Mouse (Mus musculus): ENCODE results near the gene Ptpa.
"Not testable (repeated sequence)": the region's sequence is repeated elsewhere in the genome, so short reads cannot be mapped to it uniquely, and the experiment has no call there.

The Ptpa gene

DNA sequence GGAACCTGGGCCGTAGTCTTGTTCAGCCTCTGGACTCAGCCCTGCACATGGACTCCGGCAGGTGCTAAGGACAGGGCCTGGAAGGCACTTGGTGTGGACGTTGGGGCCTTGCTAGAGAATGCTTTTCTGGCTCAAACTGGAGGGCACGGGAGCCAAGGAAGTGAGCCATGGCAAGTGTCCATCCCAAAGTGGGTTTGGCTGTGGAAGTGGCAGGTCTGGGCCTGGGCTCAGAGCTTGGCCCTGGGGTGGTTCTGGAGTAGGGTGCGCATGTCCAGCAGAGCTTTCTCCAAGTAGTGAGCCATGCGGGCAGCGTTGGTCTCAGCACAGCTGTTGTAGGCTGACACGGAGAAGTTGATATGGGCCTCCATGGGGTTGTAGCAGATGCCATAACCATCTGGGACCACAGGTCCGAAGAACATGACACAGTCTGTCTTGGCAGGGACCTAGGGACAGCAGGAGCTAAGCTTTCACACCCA is 13.4 kb upstream of the Ptpa start:
- no peak for DNase-seq (ENCODE audit: low spot score)

DNA sequence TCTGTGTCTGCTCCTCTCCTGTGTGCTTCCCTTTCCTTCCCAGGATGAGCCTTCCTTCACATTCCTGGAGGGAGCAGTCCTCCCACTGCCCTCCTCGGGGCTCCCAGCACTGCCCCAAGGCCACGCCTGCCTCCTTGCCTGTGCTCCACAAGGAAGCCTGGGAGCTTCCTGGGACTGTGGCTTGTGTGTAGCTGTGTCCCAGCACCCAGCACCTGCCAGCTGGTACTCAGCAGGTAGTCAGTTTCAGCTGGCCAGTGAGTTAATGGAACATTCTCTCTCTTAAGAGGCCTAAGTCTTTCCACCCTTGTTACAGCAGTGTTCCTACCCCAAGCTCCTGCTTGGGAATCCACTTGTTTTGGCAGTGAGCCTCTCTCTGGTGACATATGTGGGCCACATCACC is 13.0 kb upstream of the Ptpa start:
- DNase-seq (ENCODE audit: low spot score) = no peak

DNA sequence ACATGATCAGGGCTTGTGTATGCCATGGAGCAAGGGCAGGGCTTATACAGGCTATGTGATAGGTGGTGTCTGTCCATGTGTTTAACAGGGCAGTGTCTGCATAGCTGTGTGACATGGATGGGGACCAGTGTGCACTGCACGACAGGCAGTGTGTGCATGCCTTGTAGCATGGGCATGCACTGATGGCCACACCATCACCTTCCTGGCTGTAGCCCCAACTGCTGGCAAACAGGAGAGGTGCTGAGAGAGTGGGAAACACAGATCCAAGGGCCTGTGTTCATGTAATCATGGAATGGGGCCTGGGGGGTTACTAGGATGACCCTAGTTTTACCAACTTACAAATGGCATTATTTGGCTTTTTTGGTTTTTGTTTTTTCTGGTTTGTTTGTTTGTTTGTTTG is 12.0 kb upstream of the Ptpa start:
- DNase-seq (ENCODE audit: low spot score) = no peak

DNA sequence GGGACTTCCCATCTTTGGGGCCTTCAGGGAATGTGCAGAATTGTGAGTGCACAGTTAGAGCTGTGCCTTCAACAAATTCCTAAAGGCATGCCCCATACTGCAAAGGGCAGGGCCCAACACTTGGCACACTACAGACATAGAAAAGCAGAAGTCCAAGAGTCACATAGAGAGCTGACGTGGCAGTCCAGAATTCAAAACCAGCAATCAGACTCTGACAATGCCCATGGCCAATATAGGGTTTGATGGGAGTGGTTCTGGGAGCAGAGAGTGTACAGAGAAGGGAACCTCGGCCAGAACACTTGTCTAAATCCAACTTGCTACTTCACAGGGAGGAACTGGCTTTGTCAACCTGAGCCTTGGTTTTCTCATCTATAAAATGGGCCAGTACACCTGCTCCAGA is 8.6 kb upstream of the Ptpa start:
- no peak for DNase-seq (ENCODE audit: low spot score)

DNA sequence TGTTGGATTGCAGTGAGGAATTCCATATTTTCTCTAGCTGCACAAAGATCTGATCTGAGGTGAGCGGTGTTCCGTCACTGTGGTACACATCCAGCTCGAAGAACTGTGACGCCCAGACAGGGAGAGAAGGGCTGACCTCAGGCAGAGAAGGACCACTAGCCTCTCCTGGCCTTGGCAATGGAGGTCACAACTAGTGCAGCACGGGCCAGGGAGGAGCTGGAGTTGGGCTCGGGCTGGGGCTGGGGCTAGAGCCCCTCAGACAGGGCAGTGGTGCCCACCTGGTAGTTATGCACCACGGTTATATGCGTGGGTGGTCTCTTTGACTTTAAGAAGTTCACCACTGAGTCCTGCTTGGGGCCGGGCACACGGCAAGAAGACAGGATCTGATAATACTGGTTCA is 8.1 kb upstream of the Ptpa start:
- DNase-seq (ENCODE audit: low spot score) = no peak

DNA sequence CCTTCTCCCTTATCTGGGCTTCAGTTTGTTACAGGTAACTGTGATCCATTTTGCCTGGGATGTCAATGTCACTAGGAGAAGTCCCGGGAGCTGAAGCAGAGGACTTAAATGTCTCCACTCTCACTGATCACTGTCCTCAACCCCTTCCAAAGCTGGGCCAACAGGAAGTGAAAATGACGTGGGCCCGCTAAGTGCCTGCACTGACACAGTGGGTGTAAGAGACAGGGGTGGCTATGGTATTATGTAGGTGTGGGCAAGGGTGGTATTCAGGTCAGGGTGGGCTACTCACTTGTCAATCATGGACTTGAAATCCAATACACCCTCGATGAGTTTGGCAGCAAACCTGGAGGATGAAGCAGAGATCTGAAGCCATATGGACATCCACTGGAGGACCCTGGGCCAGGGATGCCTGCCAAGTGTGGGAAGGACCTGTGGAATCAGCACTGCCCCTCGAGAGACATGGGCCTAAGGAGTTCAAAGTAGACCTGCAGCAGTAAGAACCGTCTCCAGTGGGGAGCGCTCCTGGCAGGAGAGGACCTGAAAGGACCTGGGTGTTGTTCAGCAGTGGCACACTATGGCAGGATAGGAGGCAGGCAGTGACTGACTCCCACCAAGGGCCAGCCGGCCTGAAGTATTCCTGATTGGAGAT is 7.3 kb upstream of the Ptpa start:
- DNase-seq (ENCODE audit: low spot score) = no peak

DNA sequence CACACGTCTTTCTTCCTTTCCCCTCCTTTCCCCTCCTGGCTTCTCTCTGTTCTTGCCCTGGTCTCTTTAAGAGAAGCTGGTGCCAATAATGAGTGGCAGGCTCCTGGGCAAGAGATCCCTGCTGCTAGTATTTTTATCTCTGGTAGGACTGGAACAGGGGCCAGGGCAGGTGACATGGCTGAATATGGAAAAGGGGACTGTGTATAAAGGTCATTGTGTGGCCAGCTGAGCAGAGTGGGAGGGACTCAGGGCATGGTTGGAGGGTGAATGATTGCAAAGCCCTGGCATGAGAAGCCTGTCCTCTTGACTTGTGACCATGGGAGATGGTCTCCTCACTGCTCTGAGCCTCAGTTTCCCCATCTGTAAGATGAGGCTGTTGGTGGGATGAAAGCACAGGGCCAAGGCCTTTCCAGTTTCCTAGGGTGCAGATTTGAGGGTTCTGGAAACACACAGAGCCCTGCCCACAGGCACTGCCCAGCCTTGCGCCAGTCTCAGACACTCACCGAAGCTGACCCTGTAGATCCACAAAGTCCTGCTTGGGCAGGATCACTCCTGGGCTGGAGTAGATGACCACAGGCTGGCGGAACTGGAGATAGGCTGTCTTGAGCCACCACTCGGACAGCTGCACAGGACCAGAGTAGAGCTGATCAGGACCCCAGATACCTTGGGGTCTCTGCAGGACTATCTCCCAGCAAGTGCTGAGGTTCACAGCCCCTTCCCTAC is 6.2 kb upstream of the Ptpa start:
- DNase-seq (ENCODE audit: low spot score) = no peak

DNA sequence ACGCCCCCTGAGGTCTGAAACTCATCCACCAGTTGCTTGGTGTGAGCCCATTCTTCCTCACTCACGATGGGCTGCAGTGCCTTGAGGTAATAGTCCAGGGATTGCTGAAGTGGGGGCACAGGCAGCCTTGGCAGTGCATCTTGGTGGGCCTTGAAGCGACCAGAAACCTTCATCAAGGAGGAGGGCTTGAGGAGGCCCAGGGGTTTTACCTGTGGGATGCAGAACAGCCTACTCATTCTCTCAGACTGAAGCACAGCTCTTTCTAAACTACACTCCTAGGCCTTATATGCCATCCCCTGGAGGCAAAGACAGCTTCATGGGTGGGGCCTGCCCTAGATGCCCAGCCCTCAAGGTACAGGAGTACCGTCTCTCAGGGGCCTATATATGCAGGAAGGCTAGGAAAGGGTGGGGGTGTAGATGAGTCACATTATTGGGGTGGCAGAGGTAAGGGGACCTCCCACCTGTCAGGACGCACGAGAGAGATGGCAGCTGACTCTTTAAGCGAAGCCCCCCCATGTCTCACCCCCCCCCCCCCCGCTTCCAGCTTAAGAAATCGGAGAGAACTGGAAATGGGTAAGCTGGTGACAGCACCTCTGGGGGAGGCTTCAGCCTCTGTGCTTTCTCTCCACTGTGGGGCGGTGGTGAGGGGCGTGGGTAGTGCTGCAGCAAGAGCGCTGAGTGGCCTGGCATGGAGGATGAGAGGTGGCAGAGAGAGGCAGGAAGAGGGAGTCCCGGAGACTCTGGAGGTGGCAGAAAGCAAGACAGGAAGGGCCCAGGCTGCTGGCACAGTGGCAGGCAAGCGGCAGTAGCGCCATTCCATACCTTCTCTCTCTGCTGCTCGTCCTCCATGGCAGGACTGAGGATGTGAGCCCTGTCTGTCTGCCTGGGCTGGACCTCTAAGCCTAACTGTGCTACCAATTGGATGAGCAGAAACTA is 2.5 kb upstream of the Ptpa start:
- peak; percentile 67 for DNase-seq (ENCODE audit: low spot score)

DNA sequence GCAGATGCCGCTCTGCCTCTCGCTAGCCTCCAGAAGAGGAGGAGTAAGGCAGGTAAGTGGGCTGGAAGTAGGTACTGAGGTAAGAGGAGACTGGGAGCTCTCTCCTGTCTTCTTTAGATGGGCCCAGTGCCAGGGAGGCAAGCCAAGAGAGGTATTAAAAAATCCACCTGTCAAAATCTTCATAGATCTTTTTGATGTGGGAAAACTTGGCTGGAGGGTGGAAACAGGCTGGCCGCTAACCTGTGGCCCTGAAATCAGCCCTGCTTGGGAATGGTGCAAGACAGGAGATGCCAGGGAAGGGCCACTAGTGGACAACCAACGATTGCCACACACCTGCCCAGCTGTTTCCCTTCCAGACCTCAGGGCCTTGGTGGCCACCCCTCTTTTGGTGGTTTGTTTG is 1.7 kb upstream of the Ptpa start:
- no peak for DNase-seq (ENCODE audit: low spot score)

DNA sequence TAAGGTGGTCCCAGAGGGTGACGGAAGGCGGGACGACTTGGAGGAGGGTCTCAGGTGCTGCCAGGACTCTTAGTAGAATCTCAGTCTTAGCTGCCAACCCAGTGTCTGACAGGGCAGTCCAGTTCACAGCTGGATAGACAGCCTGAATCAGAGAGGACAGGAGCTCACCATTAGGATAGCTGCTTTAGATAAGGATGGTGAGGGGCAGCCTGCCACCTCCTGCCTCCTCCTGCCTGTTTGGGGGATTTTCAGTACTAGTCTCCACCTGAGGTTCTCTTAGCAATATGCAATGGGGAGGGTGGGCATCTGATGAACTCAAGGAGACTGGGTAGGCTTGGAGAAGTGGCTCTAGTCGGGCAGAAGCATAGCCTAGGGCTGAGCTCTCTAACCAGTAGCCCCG is 1.2 kb upstream of the Ptpa start:
- DNase-seq (ENCODE audit: low spot score) = no peak

DNA sequence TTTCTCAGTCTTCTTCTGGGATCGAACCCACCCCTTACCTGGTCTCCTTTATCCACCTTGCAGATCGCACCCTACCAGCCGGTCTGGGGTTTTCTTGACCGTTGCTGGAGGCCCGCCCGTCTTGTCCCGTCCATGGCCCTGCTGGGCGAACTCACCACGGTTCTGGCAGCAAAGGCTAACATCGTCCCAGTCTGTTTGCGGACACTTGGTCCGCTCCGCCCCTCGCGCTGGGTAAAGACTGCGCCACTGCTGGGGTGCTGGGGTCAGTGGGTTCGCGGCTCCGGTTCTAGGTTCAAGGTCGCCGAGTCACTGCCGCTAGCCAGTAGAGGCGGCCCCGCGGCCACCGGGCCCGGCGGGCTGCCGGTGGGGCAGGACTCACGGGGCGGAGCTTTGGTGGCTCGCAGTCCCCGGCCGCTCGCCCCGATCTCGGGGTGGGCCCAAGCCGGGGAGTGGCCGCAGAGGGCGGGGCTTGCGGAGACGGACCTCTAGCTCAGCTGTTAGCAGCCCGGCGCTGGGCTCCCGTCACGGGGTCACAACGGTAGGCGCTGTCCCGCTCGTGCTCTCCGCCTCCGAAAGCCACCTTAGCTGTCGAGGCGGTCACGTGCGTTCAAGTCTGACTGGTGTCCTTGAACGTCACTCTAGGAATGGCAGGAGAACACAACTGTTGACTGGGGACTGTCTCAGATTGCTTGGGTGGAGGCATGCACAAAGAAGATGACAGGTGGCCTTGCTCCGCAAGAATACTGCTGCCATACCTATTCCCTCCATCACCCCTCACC is 493 bp upstream of the Ptpa start, which contains the start of gene Crat:
Gene Crat (minus strand): TSS at position 657 of the 779 bp plus-strand sequence.
- DNase-seq (ENCODE audit: low spot score) = peak; percentile 90

DNA sequence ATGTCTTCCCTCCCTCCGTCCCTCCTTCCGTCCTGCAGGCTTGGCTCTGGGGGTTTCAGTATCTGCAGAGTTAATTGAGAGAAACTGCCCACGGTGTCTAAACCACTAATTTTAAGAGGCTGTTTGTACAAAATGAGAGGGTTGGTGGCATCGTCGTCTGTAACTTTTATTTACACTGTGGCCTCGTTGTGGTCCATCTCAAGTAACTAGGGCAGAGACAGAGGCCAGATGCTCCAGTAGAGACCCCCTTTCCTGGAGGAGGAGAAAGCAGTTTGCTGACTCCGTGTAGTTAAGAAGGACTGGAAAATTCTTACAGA is 768 bp downstream of the Ptpa start:
- no peak for DNase-seq (ENCODE audit: low spot score)

DNA sequence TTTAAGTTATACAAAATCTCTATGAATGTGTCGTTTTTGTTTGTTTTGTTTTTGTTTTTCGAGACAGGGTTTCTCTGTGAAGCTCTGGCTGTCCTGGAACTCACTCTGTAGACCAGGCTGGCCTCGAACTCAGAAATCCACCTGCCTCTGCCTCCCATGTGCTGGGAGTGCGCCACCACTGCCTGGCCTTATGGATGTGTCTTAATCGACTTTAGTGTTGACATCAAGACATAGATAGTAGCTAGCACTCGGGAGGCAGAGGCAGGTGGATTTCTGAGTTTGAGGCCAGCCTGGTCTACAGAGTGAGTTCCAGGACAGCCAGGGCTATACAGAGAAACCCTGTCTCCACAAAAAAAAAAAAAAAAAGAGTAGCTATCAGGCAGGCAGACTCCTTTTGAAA is 1.3 kb downstream of the Ptpa start:
- DNase-seq (ENCODE audit: low spot score) = not testable (repeated sequence)

DNA sequence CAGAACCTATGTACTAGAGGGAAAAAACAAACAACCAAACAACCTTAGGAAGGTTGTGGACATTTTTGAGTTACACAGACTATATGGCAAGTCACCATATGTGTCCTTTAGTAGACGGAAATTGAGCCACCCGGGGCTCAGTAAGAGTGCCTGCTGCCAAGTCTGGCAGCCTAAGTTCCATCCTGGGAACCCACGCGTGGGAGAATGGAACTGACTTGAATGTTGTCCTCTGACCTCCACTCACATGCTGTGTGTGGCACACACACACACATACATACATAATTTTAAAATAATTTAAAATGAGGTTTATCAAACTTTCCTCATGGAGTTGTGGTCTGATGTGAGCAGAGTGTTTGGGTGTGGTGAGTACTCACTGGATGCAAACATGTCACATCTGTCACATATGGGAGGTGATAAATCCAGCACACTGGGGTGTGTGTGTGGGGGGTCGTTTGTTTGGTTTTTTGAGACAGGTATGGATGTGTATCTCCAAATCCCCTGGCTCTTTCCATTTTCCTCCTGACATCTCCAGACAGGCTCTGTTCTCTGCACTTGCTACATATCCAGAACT is 1.8 kb downstream of the Ptpa start:
- DNase-seq (ENCODE audit: low spot score) = no peak

DNA sequence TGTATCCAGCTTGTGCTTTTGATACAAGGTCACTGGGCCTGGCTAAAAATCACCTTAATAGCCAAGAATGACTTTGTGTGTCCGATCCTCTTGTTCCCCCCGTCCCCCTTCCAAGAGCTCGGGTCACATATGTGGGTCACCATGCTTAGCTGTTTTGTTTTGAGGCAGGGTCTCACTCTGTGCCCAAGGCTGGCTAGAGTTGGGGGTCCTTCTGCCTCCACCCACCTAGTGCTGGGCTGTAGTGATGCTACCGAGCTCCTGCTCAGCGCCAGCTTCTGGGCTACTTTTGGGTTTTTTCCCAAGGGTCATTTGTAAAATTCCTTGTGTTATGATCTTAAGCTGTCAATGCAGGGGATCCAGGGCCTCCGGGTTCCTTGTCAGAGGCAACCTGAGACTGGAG is 2.4 kb downstream of the Ptpa start:
- DNase-seq (ENCODE audit: low spot score) = no peak

DNA sequence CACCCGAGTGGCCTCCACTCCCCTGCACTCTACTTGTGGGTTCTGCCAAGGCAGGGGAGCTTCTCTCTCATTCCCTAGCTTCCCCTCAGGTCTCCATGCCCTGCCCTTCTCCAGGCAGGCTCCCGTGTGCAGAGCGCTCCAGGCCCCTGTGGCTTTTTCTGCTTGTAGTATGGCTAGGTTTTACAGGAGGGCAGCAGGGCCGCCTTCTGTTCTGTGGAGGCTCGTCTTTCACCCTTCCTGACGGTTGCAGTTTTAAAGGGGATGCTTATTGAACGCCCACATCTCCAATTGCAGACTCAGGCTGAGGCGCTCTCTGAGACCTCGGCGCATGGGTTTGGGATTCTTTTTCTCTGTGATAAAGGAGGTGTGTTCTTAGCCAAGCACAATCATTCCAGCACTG is 3.3 kb downstream of the Ptpa start:
- DNase-seq (ENCODE audit: low spot score) = no peak

DNA sequence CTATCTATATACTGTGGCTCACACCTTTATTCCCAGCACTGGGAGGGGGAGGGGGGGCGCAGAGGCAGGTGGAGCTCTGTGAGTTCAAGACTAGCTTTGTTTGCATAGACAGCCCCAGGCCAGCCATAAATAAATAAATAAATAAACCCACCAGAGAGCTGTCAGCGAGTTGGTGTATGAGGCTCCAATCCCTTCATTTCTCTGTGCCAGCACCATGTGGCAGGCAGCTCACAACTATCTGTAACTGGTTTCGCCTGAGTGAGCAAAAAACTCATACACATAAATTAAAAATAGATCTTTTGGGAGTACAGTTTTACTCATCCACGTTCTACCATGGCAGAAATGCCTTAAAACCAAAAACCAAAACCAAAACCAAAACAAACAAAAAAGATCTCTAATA is 5.6 kb downstream of the Ptpa start:
- DNase-seq (ENCODE audit: low spot score) = no peak

DNA sequence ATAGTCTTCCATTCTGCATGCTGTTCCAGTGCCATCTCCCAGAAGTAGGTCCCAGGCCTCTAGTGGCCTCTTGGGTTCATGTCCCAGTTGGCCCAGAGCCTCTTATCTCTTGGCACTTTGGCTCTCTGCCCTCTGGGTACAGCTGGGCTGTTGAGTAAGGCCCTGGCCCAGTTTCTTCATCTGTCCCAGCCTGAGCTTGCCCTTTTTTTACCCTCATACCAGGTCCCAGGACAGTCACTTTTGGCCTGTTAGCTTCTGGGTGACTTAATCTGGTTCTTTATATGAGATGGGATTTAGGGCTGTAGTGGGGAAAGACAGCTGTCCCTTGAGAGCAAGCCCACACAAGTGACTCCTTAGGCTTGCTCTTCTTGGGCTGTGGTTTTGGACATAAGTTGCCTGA is 13.3 kb downstream of the Ptpa start:
- DNase-seq (ENCODE audit: low spot score) = no peak

DNA sequence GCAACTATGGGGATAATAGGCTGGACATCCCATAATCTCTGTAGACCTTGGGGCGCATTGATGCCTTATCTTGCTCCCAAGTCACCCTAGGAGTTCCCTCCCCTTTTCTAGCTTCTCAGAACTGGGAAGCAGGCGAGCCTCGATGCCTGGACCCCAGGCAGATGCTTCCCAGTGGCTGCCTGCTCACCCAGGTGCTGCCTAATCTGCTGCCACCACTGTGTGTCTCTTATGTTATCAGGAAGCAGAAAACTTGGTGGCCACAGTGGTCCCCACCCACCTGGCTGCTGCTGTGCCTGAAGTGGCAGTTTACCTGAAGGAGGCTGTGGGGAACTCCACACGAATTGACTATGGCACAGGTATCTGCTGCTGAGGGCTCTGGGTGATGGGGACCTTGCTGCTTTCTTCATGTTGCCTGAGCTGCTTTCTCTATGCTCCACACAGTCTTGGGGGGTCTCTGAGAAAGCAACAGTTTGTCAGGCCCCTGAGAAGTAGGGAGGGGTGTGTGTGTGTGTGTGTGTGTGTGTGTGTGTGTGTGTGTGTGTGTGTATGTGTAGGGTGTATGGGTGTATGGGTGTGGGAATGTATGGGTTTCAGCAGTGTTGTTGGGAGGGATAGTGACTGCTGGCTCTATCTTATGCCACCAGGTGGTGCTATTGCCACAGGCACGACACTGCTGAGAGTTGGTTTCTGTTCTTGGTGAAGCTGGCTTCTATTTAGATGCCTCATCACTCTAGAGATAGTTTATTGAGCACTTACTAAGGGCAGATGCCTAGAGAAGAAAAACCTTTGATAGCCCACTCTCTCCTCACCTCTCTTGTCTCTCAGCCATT is 19.7 kb downstream of the Ptpa start:
- DNase-seq (ENCODE audit: low spot score) = peak; percentile 62

DNA sequence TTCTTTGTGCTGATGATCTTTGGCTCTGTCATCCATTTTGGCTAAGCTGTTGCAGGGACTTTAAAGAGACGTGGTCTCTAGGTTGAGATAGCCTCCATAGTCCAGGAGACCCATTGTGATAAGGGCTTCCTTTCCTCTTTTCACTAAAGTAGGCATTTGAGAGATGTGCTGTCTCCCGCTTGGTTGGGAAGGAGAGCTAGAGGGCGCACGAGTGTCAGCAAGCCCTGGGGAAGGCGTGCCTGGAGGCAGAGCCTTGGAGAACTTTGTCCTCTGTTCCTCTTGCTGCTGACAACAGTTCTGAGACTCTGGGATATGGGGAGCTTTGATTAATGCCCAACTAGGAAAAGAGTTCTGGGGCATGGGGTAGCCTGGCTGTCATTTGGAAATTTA is 20.3 kb downstream of the Ptpa start:
- no peak for DNase-seq (ENCODE audit: low spot score)

DNA sequence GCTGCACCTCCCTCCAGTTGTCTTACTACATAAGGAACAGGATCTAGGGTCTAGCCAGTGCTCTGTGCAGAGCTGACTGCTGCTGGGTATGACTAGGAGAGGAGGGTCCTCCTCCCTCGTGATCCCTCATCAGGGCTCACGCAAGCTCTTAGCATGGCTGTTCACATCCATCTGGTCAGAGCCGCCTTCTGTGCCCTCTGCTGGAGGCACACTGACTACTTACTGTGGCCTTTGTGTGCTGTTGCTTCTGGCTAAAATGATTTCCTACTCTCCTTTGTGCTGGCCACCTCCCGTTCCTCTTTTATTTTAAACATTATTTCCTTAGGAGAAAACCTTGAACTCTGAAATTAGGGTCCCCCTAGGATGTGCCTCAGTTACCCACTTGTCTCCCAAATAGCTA is 21.0 kb downstream of the Ptpa start:
- DNase-seq (ENCODE audit: low spot score) = no peak

Data from left cerebral cortex, adult 11 months (tissue).